Mouse (Mus musculus): Measurements from ENCODE around the gene Limch1. TPM values are rescaled to one million over a fixed set of nuclear protein-coding genes. Genes with fewer than 3 reads are reported as not detected.

Gene Limch1
- polyA plus RNA-seq, 2 experiments: 0.54 to 1.2 TPM

DNA sequence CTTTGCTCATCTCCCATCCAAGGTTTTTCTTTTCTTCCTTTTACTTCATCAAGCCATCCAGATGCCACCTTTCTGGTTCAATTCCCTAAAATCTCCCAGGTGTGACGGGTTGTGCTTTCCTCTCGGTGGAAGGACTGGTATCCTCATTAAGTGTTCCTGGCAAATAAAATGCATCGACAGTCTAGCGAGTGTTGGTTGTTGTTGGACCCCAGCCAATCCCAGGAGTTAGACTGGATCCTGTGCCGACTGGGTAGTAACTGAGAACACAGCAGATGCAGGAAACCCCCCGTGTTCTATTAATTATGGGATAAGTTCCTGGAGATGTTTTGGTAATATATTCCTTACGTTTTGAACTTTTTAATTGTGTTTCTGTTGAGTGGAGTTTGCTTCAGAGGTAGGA lies 197.9 kb downstream of the Limch1 start:
- WGBS (ENCODE audit: insufficient replicate concordance): 64% methylated on average over 7 of the region's 7 CpGs
- ATAC-seq (ENCODE audit: insufficient read depth): no peak
- H3K4me2 ChIP-seq (ENCODE audit: low read depth): no peak overlapping the region

DNA sequence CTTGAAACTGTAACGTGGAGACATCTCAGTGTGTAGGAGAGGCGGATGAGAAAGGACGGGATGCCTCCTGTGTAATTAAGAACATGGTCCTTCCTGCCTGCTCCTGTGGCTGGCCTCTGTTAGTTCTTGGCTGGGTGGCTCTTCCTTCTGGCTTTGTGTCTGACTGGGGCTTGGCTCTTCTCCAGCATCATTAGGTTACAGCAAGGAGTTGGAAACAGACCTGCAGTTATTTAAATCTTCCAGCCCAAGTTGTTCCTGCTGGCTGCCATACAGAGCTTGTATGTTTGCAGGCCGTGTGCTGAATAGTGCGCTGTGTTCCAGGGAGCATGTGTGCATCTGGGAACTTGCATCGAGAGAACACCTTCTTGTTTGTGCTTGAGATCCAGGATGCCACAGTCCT lies 202.3 kb downstream of the Limch1 start:
- TF ChIP-seq CTCF (IDR thresholded peaks at IDR 0.05; ENCODE audit: low read depth) (no peak), EP300 (IDR thresholded peaks at IDR 0.05; ENCODE audit: low read depth) (no peak)
- Histone ChIP-seq H3K4me1 (replicated peaks; ENCODE audit: control insufficient read depth in 2 of 2, insufficient read depth in 2 of 2, low read length in 1 of 2) (no peaks in the 10 kb centered on the region), H3K27ac (no peak overlapping the region), H3K4me2 (ENCODE audit: low read depth) (no peak overlapping the region), H3K27me3 (ENCODE audit: control insufficient read depth, insufficient read depth, low read length) (no peaks in the 10 kb centered on the region), H3K9me3 (ENCODE audit: control insufficient read depth, low read length) (no peaks in the 10 kb centered on the region), H3K36me3 (replicated peaks; ENCODE audit: control insufficient read depth, insufficient read depth, low read depth) (no peaks in the 10 kb centered on the region), H3K9ac (replicated peaks) (no peak overlapping the region), H3K4me3 (ENCODE audit: insufficient read depth in 1 of 2, low read depth in 2 of 2, low read length in 2 of 2) (no peak overlapping the region)
- no peak for ATAC-seq (ENCODE audit: insufficient read depth)
- 54% methylated on average over 6 of the region's 6 CpGs for WGBS (ENCODE audit: insufficient replicate concordance)
- no peak for DNase-seq (ENCODE audit: low read depth in 3 of 3, low spot score in 3 of 3)

More for the DNA sequence above, 197.9 kb downstream of the Limch1 start:
- Histone ChIP-seq H3K4me1 (replicated peaks; ENCODE audit: control insufficient read depth in 2 of 2, insufficient read depth in 2 of 2, low read length in 1 of 2) (no peaks in the 10 kb centered on the region), H3K4me3 (ENCODE audit: insufficient read depth in 1 of 2, low read depth in 2 of 2, low read length in 2 of 2) (no peak overlapping the region), H3K27ac (no peak overlapping the region), H3K9me3 (ENCODE audit: control insufficient read depth, low read length) (no peaks in the 10 kb centered on the region), H3K9ac (replicated peaks) (no peak overlapping the region), H3K27me3 (ENCODE audit: control insufficient read depth, insufficient read depth, low read length) (no peaks in the 10 kb centered on the region), H3K36me3 (replicated peaks; ENCODE audit: control insufficient read depth, insufficient read depth, low read depth) (no peaks in the 10 kb centered on the region)
- TF ChIP-seq EP300 (IDR thresholded peaks at IDR 0.05; ENCODE audit: low read depth): no peak
- no peak for DNase-seq (ENCODE audit: low read depth in 3 of 3, low spot score in 3 of 3)

DNA sequence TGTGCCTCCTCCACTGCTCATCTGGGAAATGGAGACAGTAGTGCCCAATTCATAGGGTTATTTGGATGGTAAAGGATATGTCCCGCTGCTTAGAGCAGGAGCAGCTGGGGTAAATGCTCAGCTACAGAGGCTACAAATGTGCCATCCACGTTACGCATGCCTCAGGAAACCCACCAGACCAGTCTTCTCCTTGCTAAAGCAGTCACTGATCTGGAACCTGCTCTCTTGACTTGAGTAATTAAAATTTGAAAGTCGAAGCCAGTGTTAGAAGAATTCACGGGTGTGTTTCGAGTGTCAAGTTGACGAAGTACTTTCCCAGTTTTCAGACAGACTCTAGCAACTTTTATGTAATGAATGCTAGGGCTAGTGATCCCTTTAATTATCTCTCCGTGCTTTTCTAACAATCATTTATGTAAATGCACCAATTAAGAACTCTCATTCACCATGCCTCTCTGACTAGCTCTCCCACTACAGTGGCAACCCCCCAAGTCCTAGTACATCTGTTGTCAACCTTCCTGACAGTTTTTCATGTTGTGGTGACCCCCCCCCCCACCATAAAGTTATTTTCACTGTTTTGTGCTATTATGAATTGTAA lies 203.6 kb downstream of the Limch1 start:
- H3K9ac ChIP-seq (replicated peaks): no peak overlapping the region
- DNase-seq (ENCODE audit: low read depth in 3 of 3, low spot score in 3 of 3) (no peak), ATAC-seq (ENCODE audit: insufficient read depth) (no peak)
- no peak for TF ChIP-seq CTCF (IDR thresholded peaks at IDR 0.05; ENCODE audit: low read depth)
- no peak for TF ChIP-seq EP300 (IDR thresholded peaks at IDR 0.05; ENCODE audit: low read depth)
- H3K9me3 ChIP-seq (ENCODE audit: control insufficient read depth, low read length): no peaks in the 10 kb centered on the region
- no peaks in the 10 kb centered on the region for H3K36me3 ChIP-seq (replicated peaks; ENCODE audit: control insufficient read depth, insufficient read depth, low read depth)
- H3K4me1 ChIP-seq (replicated peaks; ENCODE audit: control insufficient read depth in 2 of 2, insufficient read depth in 2 of 2, low read length in 1 of 2): no peaks in the 10 kb centered on the region
- H3K4me3 ChIP-seq (ENCODE audit: insufficient read depth in 1 of 2, low read depth in 2 of 2, low read length in 2 of 2): no peak overlapping the region
- H3K27ac ChIP-seq: no peak overlapping the region
- no peaks in the 10 kb centered on the region for H3K27me3 ChIP-seq (ENCODE audit: control insufficient read depth, insufficient read depth, low read length)
- WGBS (ENCODE audit: insufficient replicate concordance): 63% methylated on average over 8 of the region's 8 CpGs
- no peak overlapping the region for H3K4me2 ChIP-seq (ENCODE audit: low read depth)

DNA sequence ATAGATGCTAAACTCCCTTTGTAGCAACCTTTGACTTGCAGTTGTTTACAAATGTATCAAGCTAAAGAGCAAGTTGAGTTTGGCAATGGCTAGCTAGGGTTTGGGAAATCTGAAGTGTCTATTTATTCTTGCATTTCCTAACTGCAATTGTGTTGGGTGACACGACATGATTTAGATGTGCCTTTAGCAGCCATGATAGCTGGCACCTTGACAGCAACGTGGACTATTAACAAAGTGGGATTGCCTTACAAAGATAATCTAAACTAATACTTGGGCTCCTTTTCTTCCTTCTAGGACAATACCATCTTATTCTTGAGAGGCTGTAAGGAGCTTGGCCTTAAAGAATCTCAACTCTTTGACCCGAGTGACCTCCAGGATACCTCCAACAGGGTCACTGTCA lies 207.7 kb downstream of the Limch1 start:
- no peak overlapping the region for H3K27ac ChIP-seq
- H3K4me2 ChIP-seq (ENCODE audit: low read depth): no peak overlapping the region
- H3K27me3 ChIP-seq (ENCODE audit: control insufficient read depth, insufficient read depth, low read length): no peaks in the 10 kb centered on the region
- TF ChIP-seq EP300 (IDR thresholded peaks at IDR 0.05; ENCODE audit: low read depth): no peak
- TF ChIP-seq CTCF (IDR thresholded peaks at IDR 0.05; ENCODE audit: low read depth): no peak
- H3K4me1 ChIP-seq (replicated peaks; ENCODE audit: control insufficient read depth in 2 of 2, insufficient read depth in 2 of 2, low read length in 1 of 2): no peaks in the 10 kb centered on the region
- ATAC-seq (ENCODE audit: insufficient read depth) (no peak), DNase-seq (ENCODE audit: low read depth in 3 of 3, low spot score in 3 of 3) (no peak)
- no peak overlapping the region for H3K4me3 ChIP-seq (ENCODE audit: insufficient read depth in 1 of 2, low read depth in 2 of 2, low read length in 2 of 2)
- H3K9ac ChIP-seq (replicated peaks): no peak overlapping the region
- no peaks in the 10 kb centered on the region for H3K36me3 ChIP-seq (replicated peaks; ENCODE audit: control insufficient read depth, insufficient read depth, low read depth)
- 61% methylated on average over 3 of the region's 3 CpGs for WGBS (ENCODE audit: insufficient replicate concordance)
- H3K9me3 ChIP-seq (ENCODE audit: control insufficient read depth, low read length): no peaks in the 10 kb centered on the region

GRCm38 (mm10) chr5:66953971-66954644 lies 208.5 kb downstream of the Limch1 start:
- WGBS (ENCODE audit: insufficient replicate concordance): 52% methylated on average over 7 of the region's 7 CpGs
- no peak for TF ChIP-seq EP300 (IDR thresholded peaks at IDR 0.05; ENCODE audit: low read depth)
- no peak for TF ChIP-seq CTCF (IDR thresholded peaks at IDR 0.05; ENCODE audit: low read depth)
- no peak overlapping the region for H3K9ac ChIP-seq (replicated peaks)
- DNase-seq (ENCODE audit: low read depth in 3 of 3, low spot score in 3 of 3) (no peak), ATAC-seq (ENCODE audit: insufficient read depth) (no peak)
- no peaks in the 10 kb centered on the region for H3K27me3 ChIP-seq (ENCODE audit: control insufficient read depth, insufficient read depth, low read length)
- H3K4me3 ChIP-seq (ENCODE audit: insufficient read depth in 1 of 2, low read depth in 2 of 2, low read length in 2 of 2): no peak overlapping the region
- no peak overlapping the region for H3K27ac ChIP-seq
- no peaks in the 10 kb centered on the region for H3K9me3 ChIP-seq (ENCODE audit: control insufficient read depth, low read length)
- no peaks in the 10 kb centered on the region for H3K4me1 ChIP-seq (replicated peaks; ENCODE audit: control insufficient read depth in 2 of 2, insufficient read depth in 2 of 2, low read length in 1 of 2)
- no peaks in the 10 kb centered on the region for H3K36me3 ChIP-seq (replicated peaks; ENCODE audit: control insufficient read depth, insufficient read depth, low read depth)
- H3K4me2 ChIP-seq (ENCODE audit: low read depth): no peak overlapping the region

All from liver, embryonic 14.5 days (tissue).